Mouse (Mus musculus): Measurements from ENCODE around the gene Tsc22d1. TPM values are rescaled to one million over a fixed set of nuclear protein-coding genes. Genes with fewer than 3 reads are reported as not detected.
A peak's percentile ranks its signal among the peaks of the same experiment; 100 is the strongest.

The Tsc22d1 gene
- polyA plus RNA-seq, 1 experiment from 2014 or later: 644 TPM

DNA sequence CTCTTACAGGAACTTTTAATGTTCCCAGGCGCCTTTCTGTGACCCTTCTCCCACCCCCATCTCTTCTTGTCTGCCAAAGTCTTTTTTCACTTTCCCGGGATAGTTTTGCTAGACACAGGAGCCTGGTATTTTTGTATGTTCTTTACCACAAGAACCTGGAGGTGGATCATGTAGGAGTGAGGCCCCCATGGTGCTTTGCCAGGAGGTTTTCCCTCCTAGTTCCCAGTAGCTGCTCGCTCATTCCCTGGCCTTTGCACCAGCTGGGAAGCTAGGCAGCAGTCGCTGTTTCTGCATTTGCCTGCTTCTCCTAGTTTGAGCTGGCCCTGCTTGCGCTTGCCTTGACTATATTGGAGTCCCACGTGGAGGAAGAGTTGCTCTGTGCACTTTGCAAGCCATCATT, 36.2 kb downstream of the Tsc22d1 start:
- no peak overlapping the region for H3K4me3 ChIP-seq (replicated peaks)
- H3K4me1 ChIP-seq (replicated peaks): peaks cover 16% of the 10 kb centered on the region
- no peak overlapping the region for H3K27ac ChIP-seq
- no peak for ATAC-seq
- H3K36me3 ChIP-seq: peaks cover 2% of the 10 kb centered on the region; the same call in 1 of the 2 replicates
- H3K9ac ChIP-seq (replicated peaks): no peak overlapping the region
- H3K27me3 ChIP-seq: no peaks in the 10 kb centered on the region
- WGBS: 87% methylated on average over 6 of the region's 6 CpGs
- no peaks in the 10 kb centered on the region for H3K9me3 ChIP-seq
- no peak overlapping the region for H3K4me2 ChIP-seq (replicated peaks)

DNA sequence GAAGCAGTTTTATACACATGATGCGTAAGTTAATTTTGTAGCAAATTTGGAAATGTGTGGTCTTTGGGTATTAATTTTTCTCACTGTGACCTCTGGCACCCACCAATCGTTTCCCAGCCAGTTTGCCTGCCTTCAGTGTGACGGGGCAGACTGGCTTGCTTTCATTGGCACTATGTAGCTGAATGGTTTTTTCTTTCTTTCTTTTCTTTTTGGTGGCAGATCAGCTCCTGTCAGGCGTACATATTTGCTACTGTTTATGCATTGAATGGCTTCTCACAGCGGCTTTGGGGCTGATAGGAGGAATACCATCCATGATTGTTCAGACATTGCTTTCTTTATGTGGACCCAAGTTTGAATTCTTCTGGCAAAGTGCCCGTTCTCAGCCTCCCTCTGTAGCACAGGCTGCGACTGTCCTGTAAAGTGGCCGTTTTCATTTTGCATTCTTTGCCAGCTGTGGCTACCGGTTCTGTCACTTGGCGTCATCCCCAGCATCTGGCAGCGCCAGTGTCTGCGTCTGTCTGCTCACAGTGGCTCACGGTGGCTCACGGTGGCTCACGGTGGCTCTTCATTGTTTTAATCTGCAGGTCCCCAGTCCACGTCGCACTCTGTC, 38.1 kb downstream of the Tsc22d1 start:
- ATAC-seq: peak; percentile 17; the same call in 1 of the 2 replicates
- H3K4me2 ChIP-seq (replicated peaks): no peak overlapping the region
- H3K4me1 ChIP-seq (replicated peaks): peaks cover 16% of the 10 kb centered on the region
- H3K27ac ChIP-seq: peak overlapping the region; percentile 51; the same call in 1 of the 2 replicates
- no peaks in the 10 kb centered on the region for H3K9me3 ChIP-seq
- no peak overlapping the region for H3K9ac ChIP-seq (replicated peaks)
- WGBS: 69% methylated on average over 17 of the region's 17 CpGs
- peaks cover 2% of the 10 kb centered on the region; the same call in 1 of the 2 replicates for H3K36me3 ChIP-seq
- no peak overlapping the region for H3K4me3 ChIP-seq (replicated peaks)
- no peaks in the 10 kb centered on the region for H3K27me3 ChIP-seq

DNA sequence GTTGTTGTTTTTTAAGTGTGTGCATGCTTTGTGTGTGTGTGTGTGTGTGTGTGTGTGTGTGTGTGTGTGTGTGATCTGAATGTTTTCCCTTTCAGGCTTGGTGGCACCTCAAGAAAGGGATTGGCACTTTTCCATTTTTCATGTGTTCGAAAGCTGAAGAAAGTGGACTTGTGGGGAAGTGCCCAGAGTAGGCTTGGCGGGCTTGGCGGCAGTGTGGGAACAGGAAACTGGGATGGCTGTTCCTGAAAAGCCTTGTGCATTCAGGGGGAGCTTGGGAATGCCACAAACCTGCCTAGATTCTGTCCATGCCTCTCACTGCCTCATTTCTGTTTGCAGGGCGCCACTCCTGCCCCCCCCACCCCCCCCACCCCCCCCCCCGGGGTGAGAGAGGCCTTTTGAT, 39.9 kb downstream of the Tsc22d1 start:
- Histone ChIP-seq H3K27ac (no peak overlapping the region), H3K9me3 (no peaks in the 10 kb centered on the region), H3K4me1 (replicated peaks) (peaks cover 16% of the 10 kb centered on the region), H3K36me3 (peaks cover 6% of the 10 kb centered on the region), H3K27me3 (no peaks in the 10 kb centered on the region), H3K9ac (replicated peaks) (no peak overlapping the region), H3K4me2 (replicated peaks) (no peak overlapping the region), H3K4me3 (replicated peaks) (no peak overlapping the region)
- no peak for ATAC-seq
- WGBS: 64% methylated on average over 5 of the region's 5 CpGs

DNA sequence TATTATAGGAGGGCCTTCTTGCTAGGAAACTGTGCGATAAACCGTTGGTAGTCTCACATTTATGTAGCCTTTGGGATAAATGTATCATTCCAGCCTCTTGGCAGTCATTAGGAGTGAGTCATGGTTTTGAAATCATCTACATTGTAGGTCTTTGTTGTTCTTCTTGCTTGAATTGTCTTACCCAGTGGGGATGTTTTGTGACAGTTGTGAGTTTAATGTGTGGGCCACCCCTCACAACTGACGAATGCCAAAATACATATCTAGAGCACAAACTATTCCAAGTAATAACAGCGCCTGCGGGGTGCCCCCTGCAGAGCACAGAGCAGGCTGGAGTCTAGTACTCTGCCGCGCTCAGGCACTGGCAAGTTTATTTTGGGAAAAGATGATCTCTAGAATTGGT, 40.4 kb downstream of the Tsc22d1 start:
- Histone ChIP-seq H3K4me1 (replicated peaks) (peaks cover 16% of the 10 kb centered on the region), H3K9me3 (no peaks in the 10 kb centered on the region), H3K36me3 (peaks cover 6% of the 10 kb centered on the region), H3K9ac (replicated peaks) (no peak overlapping the region), H3K4me2 (replicated peaks) (no peak overlapping the region), H3K4me3 (replicated peaks) (no peak overlapping the region), H3K27me3 (no peaks in the 10 kb centered on the region), H3K27ac (no peak overlapping the region)
- 91% methylated on average over 7 of the region's 7 CpGs for whole genome bisulfite sequencing
- ATAC-seq: no peak

DNA sequence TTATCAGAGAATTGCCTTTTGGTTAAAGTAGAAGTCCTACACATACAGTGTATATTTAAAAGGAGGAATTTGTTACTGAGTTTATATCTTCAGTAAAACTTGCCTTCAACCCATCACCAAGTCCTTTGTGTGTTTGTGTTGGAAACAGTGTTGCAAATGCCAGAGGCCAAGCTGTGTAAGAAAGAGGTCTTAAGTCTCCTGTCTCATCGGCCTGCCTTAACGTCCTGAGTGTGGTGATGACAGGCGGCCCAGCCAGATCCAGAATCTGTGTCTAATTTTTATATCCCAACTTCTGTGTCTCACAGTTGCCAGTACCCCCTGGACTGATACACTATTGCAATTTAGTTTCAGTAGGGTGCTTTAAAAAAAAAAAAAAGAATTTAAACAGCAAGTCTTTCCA, 42.9 kb downstream of the Tsc22d1 start:
- WGBS: 93% methylated on average over 3 of the region's 3 CpGs
- Histone ChIP-seq H3K4me3 (replicated peaks) (no peak overlapping the region), H3K27me3 (no peaks in the 10 kb centered on the region), H3K9ac (replicated peaks) (no peak overlapping the region), H3K4me2 (replicated peaks) (no peak overlapping the region), H3K27ac (no peak overlapping the region), H3K9me3 (no peaks in the 10 kb centered on the region), H3K4me1 (replicated peaks) (peaks cover 13% of the 10 kb centered on the region), H3K36me3 (peaks cover 14% of the 10 kb centered on the region)
- no peak for ATAC-seq

DNA sequence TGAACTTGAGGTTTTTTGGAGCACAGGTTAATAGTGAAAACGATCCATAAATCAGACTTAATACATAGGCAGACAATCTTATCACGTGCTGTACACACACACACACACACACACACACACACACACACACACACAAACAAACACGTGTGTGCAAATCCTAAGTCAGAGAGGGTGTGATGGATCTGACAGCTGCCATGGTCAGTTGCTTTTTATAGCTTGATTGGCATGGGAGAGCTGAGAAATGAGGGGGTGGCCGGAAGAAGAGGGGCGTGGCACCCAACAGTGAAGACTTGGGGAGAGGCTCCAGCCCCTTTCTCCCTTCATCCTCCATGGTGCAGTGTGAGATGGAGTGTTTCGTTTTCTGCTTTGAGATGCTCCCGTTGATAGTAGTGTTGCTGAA, 45.4 kb downstream of the Tsc22d1 start:
- Histone ChIP-seq H3K4me3 (replicated peaks) (no peak overlapping the region), H3K27me3 (no peaks in the 10 kb centered on the region), H3K9me3 (no peaks in the 10 kb centered on the region), H3K4me2 (replicated peaks) (no peak overlapping the region), H3K9ac (replicated peaks) (no peak overlapping the region), H3K4me1 (replicated peaks) (peaks cover 12% of the 10 kb centered on the region), H3K27ac (0 out of 2 replicates have a peak overlapping the region, but pooled peaks have one; percentile 14), H3K36me3 (peaks cover 12% of the 10 kb centered on the region)
- no peak for ATAC-seq
- 82% methylated on average over 7 of the region's 7 CpGs for WGBS

DNA sequence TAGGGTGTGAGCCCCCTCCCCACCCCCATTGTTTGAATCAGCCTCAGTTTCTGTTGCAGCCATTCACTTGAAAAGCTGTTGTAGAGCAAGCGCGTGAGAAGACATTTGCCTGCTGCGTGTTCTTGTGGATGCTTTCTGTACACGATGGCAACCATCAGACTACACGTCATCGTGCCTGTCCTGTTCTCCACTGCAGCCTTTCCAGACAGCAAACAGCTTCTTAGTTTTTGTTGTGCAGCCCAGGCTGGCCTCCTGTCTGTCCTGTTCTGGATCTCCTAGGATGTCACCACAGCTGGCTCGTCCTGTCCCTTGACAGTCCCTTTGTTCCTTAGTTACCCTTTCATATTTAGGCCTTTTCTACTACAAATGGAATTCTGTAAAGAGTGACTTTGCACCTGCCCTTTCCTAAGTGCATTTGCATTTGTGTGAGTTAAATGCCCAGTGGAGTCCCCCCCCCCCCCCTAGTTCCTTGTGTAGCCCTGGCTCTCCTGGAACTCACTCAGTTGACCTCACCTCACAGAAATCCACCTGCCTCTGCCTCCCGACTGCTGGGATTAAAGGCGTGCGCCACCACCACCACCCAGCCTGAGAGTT, 46.5 kb downstream of the Tsc22d1 start:
- Histone ChIP-seq H3K9ac (replicated peaks) (no peak overlapping the region), H3K36me3 (peaks cover 12% of the 10 kb centered on the region), H3K4me1 (replicated peaks) (peaks cover 22% of the 10 kb centered on the region), H3K9me3 (no peaks in the 10 kb centered on the region), H3K4me3 (replicated peaks) (no peak overlapping the region), H3K4me2 (replicated peaks) (no peak overlapping the region), H3K27ac (no peak overlapping the region), H3K27me3 (no peaks in the 10 kb centered on the region)
- 78% methylated on average over 10 of the region's 10 CpGs for WGBS
- ATAC-seq: no peak

DNA sequence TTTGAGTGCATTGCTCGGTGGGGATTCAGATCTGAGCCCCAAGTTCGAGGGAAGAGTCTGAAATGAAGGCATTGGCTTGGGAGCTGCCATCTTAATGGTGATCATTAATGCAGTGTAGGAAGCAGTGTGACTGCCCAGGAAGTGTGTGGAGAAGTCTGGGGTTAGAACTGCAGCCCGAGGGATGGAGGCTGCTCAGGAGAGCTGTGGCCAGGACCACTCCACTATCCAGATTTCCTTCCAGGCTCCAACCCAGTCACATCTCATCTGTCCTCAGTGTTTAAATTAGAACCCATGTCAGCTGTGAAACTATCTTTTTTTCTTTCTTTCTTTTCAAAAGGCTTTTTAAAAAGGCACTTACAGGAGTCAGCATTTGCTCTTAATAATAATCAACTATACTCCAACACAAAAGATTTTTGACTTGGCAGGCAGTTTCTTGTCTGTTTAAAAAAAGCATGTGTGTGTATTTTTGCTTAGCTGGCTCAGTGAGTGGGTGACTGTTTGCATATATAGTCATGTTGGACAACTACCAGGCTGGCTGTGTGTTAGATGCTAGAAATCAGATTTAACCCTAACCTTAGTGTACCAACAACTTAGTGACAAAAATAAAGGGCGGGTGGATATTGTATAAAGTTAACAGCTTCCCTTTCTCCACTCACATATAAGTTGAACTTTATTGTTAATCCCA, 48.8 kb downstream of the Tsc22d1 start:
- H3K36me3 ChIP-seq: peaks cover 8% of the 10 kb centered on the region; the same call in 1 of the 2 replicates
- no peak overlapping the region for H3K4me3 ChIP-seq (replicated peaks)
- H3K27ac ChIP-seq: no peak overlapping the region
- WGBS: 86% methylated on average over 4 of the region's 4 CpGs
- H3K4me1 ChIP-seq (replicated peaks): peaks cover 31% of the 10 kb centered on the region
- no peak overlapping the region for H3K9ac ChIP-seq (replicated peaks)
- H3K9me3 ChIP-seq: no peaks in the 10 kb centered on the region
- no peak overlapping the region for H3K4me2 ChIP-seq (replicated peaks)
- no peaks in the 10 kb centered on the region for H3K27me3 ChIP-seq
- no peak for ATAC-seq

DNA sequence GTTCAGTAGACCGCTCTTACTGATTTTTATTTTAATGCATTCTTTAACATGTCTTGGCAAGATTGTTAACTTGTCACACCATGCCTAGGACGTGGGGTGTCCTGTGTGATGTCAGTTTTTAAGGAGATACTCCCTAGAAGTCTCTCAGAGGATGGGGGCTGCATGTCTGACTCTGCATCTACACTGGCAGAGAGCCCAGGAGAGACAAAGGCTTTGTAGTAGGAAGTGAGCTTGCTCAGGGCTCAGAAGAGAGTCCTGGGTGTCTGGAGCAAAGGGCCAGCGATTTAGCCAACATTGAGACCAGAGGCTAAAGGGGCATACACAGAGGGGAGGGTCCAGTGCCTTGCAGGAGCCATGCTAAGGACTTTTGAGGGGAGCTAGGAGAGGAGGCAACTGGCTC, 50.2 kb downstream of the Tsc22d1 start:
- no peak overlapping the region for H3K4me2 ChIP-seq (replicated peaks)
- H3K9ac ChIP-seq (replicated peaks): 0 out of 2 replicates have a peak overlapping the region, but pooled peaks have one; percentile 24
- peaks cover 31% of the 10 kb centered on the region for H3K4me1 ChIP-seq (replicated peaks)
- no peaks in the 10 kb centered on the region for H3K27me3 ChIP-seq
- peaks cover 8% of the 10 kb centered on the region; the same call in 1 of the 2 replicates for H3K36me3 ChIP-seq
- no peaks in the 10 kb centered on the region for H3K9me3 ChIP-seq
- WGBS: 81% methylated on average over 3 of the region's 3 CpGs
- no peak overlapping the region for H3K27ac ChIP-seq
- no peak overlapping the region for H3K4me3 ChIP-seq (replicated peaks)
- no peak for ATAC-seq

DNA sequence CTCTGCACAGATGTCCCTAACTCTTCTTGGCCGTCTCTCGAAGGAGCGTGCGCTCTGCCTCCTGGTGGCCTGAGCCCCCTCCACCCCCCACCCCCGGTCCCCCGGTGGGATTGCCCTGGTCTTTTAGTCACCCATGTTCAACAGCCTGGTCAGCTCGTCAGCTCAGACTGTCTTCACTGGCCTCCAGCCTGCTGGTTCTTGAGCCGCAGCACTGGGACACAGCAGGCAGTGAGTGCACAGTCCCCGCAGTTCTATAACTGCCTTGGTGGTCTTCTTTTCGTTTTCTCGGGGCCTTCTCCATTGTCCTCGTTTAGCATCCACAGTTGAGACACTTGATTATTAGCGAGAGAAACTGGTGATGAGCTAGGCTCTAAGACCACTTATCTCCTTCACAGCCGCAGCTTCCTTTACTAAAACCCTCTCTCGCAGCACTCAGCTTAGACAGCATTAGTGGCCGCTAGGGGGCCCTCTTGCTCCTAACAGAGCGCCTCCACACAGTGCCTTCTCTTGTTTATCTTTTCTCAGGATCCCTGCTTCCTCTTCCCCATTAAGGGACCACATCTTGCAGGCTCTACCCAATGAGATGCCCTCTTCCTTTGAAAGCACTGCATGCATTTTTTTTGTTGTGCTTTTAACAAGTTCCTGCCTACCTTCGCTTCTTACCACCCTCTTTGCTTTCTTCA, 52.0 kb downstream of the Tsc22d1 start:
- WGBS: 26% methylated on average over 18 of the region's 18 CpGs
- peaks cover 27% of the 10 kb centered on the region for H3K4me1 ChIP-seq (replicated peaks)
- peak overlapping the region; percentile 18 for H3K4me2 ChIP-seq (replicated peaks)
- no peaks in the 10 kb centered on the region for H3K27me3 ChIP-seq
- no peaks in the 10 kb centered on the region for H3K9me3 ChIP-seq
- peak overlapping the region; percentile 17; the same call in 1 of the 2 replicates for H3K27ac ChIP-seq
- peaks cover 9% of the 10 kb centered on the region; the same call in 1 of the 2 replicates for H3K36me3 ChIP-seq
- H3K4me3 ChIP-seq (replicated peaks): no peak overlapping the region
- peak; percentile 89 for ATAC-seq
- peak overlapping the region; percentile 17; the same call in 1 of the 2 replicates for H3K9ac ChIP-seq (replicated peaks)

DNA sequence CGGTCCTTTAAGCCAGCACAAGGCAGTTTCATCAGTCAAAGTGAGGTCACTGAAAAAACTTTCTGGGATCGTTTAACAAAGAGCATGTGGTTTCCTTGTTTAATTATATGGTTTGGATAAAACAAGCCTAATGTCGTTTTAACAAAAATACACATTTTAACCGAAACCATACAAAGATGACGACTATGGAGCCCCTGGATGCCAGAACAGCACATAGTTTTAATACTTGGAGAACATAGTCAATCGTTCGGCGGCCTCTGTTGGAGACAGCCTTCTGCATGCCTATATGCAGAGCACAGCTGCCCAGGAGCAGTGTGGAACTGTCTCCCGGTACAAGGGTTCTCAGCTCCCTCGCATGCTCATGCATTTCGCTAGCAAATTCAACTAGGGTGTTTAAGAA, 53.2 kb downstream of the Tsc22d1 start:
- no peaks in the 10 kb centered on the region for H3K9me3 ChIP-seq
- H3K27ac ChIP-seq: no peak overlapping the region
- WGBS: 90% methylated on average over 11 of the region's 11 CpGs
- H3K36me3 ChIP-seq: peaks cover 11% of the 10 kb centered on the region; the same call in 1 of the 2 replicates
- ATAC-seq: no peak
- no peaks in the 10 kb centered on the region for H3K27me3 ChIP-seq
- H3K9ac ChIP-seq (replicated peaks): no peak overlapping the region
- H3K4me2 ChIP-seq (replicated peaks): no peak overlapping the region
- H3K4me3 ChIP-seq (replicated peaks): no peak overlapping the region
- H3K4me1 ChIP-seq (replicated peaks): peaks cover 27% of the 10 kb centered on the region

DNA sequence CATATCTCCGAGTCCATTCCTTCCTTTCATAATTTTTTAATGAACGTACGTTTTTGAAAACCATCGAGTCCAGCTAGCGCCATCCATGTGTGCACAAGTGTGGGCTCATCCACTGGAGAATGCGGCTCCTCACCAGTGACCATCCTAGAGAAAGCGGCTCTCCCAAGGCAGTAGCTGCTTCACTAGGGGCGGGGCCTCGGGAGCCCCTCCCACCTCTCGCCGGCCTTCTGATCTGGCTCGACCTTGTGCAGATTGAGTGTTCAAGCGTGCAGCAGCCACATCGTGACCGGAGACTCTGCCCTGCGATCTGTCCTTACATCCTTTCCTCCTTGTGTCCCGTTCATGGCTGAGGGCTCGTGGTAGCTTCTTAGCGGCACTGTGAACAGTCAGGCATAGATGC, 56.5 kb downstream of the Tsc22d1 start:
- ATAC-seq: no peak

More for the DNA sequence above, 56.5 kb downstream of the Tsc22d1 start:
- Histone ChIP-seq H3K9ac (replicated peaks) (no peak overlapping the region), H3K4me2 (replicated peaks) (no peak overlapping the region), H3K4me1 (replicated peaks) (peaks cover 9% of the 10 kb centered on the region), H3K9me3 (no peaks in the 10 kb centered on the region), H3K36me3 (peaks cover 12% of the 10 kb centered on the region; the same call in 1 of the 2 replicates), H3K4me3 (replicated peaks) (no peak overlapping the region), H3K27me3 (no peaks in the 10 kb centered on the region), H3K27ac (no peak overlapping the region)
- WGBS: 73% methylated on average over 19 of the region's 19 CpGs

All from midbrain, embryonic 13.5 days (tissue).